Mouse (Mus musculus) brain, embryonic 14.5 days (tissue): ENCODE data around the gene Ankrd39.

Source experiments
- CTCF ChIP-seq: fragments of 200-500 bp; IDR thresholded peaks from 2 replicates; pipeline ENCODE4 v1.5.1; 2012; ENCODE audit warnings: inconsistent platforms, mild to moderate bottlenecking, moderate library complexity, borderline replicate concordance; ENCODE audit not compliant: insufficient read depth, insufficient read length; ENCODE audit errors: extremely low read depth
- POLR2A ChIP-seq: fragments of 200-500 bp; IDR thresholded peaks from 2 replicates; pipeline ENCODE4 v1.6.1; 2012; ENCODE audit warnings: mild to moderate bottlenecking, inconsistent platforms, borderline replicate concordance; ENCODE audit not compliant: poor library complexity, insufficient read depth, insufficient read length, severe bottlenecking; ENCODE audit errors: extremely low read depth

GRCm38 (mm10) chr1:36552506-36552905 is 5.3 kb upstream of the Ankrd39 start:
- TF ChIP-seq POLR2A (no peak), CTCF (no peak)
